Mouse (Mus musculus) liver, postnatal 0 days (tissue): Measurements from ENCODE around the gene Syp.

ENCODE experiments used
- CTCF ChIP-seq: sonication (generic); IDR thresholded peaks from 2 replicates; pipeline ENCODE4 v1.5.1; 2016; ENCODE audit warnings: antibody characterized with exemption, low read depth
- EP300 ChIP-seq: IDR thresholded peaks from 2 replicates; pipeline ENCODE4 v1.6.1; 2016; ENCODE audit warnings: antibody characterized with exemption, low read depth, mild to moderate bottlenecking

DNA sequence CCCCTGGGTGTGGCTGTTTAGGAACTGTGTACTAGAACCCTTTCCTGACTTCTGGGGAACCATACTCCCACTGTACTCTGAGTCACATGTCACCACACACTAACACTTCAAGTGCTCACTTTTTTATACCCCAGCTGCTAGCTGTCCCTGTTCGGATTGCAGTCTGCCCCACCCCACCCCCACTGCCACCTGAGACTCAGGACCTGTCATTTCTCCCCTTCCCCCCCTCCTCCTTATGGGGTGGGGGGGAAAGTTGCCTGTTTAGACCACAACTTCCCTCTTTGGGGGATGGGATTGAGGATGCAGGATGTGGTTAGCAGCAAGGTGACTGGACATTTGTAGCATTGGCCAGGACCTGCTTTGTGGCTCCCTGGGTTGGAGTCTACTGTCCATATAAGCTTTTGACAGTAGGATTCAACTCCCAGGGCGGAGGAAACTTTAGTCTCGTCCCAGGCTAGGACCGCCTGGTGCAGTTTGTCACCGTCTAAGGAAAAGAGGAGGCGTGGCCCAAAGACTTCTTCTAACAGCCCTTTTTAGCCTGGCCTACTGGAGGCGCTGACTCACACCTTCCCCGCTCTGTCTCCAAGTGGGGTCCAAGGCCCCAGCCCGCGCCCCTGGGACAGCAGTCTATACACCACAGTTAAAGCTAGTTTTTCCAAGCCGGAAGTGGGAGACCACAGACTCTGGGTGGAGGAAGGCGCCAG lies 35.5 kb downstream of the Syp start:
- no peak for TF ChIP-seq CTCF
- TF ChIP-seq EP300 = no peak
